Mouse (Mus musculus) neural tube, embryonic 11.5 days (tissue): ENCODE data around the gene Arl4a. TPM values are rescaled to one million over a fixed set of nuclear protein-coding genes. Genes with fewer than 3 reads are reported as not detected.

Experiments used
- ATAC-seq: fragments of 200-750 bp; cut with Nextera tagmentation; 2 replicates; pipeline ENCODE4 v1.8.0; 2017; ENCODE audit warnings: moderate number of reproducible peaks, mild to moderate bottlenecking, moderate TSS enrichment, moderate library complexity; ENCODE audit not compliant: insufficient read depth, low FRiP score, low TSS enrichment
- DNase-seq: peaks from one replicate; pipeline ENCODE4 v3.0.0-alpha.2; 2015; ENCODE audit warnings: low spot score
- H3K27ac ChIP-seq: fragments of 300-500 bp; sonication (generic); 2 replicates; pipeline ENCODE4 v1.5.1; 2014; ENCODE audit warnings: low read depth, mild to moderate bottlenecking, low read length
- H3K27me3 ChIP-seq: fragments of 300-500 bp; sonication (generic); 2 replicates; pipeline ENCODE4 v1.6.1; 2014; ENCODE audit warnings: mild to moderate bottlenecking, low read length, mixed read lengths; ENCODE audit not compliant: control insufficient read depth, insufficient read depth
- H3K36me3 ChIP-seq: fragments of 300-500 bp; sonication (generic); 2 replicates; pipeline ENCODE4 v1.6.1; 2014; ENCODE audit warnings: mild to moderate bottlenecking, low read length, moderate library complexity, mixed read lengths; ENCODE audit not compliant: control insufficient read depth, insufficient read depth
- H3K4me1 ChIP-seq: fragments of 300-500 bp; sonication (generic); 2 replicates; pipeline ENCODE4 v1.6.1; 2014; ENCODE audit warnings: low read length, mixed read lengths; ENCODE audit not compliant: control insufficient read depth, insufficient read depth
- H3K4me2 ChIP-seq: fragments of 300-500 bp; sonication (generic); 2 replicates; pipeline ENCODE4 v1.6.1; 2014; ENCODE audit warnings: low read depth, mild to moderate bottlenecking, moderate library complexity
- H3K4me3 ChIP-seq: fragments of 300-500 bp; sonication (generic); 2 replicates; pipeline ENCODE4 v1.5.1; 2014; ENCODE audit warnings: low read depth, low read length
- H3K9ac ChIP-seq: fragments of 300-500 bp; sonication (generic); 2 replicates; pipeline ENCODE4 v1.6.1; 2014; ENCODE audit warnings: mild to moderate bottlenecking, low read length
- H3K9me3 ChIP-seq: fragments of 300-500 bp; sonication (generic); 2 replicates; pipeline ENCODE4 v1.6.1; 2016; ENCODE audit warnings: low read length; ENCODE audit not compliant: control insufficient read depth
- WGBS: fragments of 180-500 bp; shearing (Covaris S2); extraction: QIAGEN DNeasy Blood & Tissue Kit; methylation state at CpG from one replicate; pipeline ENCODE4 v1.1.7; 2014; 5-methylcytosine and 5-hydroxymethylcytosine counted together
- polyA plus RNA-seq: library from polyadenylated mRNA; unstranded; fragments of >200 nt; fragmentation: Nextera tagmentation; extraction: Ambion mirVana; gene quantifications from 2 replicates; pipeline ENCODE4 v1.2.1, GENCODE M21; 2014

Arl4a gene
- polyA plus RNA-seq, 1 experiment from 2014 or later: 117 TPM

DNA sequence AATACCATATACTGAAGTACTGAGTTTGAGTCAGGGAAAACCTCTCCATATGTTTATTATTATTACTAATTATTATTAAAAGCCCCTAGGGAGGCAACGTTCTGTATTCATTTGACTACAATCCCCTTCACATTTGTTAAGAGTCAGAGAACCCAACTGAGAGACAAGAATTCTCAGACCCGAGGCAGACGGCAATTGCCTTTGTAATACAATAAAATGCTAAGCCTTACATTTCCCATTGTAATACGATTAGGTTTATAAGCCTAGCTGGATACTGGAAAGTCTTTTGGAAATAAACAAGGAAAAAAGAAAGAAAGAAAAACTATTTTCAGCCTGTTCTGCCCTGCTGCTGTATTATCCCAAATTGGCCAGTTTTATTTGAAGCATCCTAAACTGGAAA, 40.2 kb downstream of the Arl4a start:
- DNase-seq: no peak
- Histone ChIP-seq H3K9ac (no peak overlapping the region), H3K9me3 (no peaks in the 10 kb centered on the region), H3K4me2 (no peak overlapping the region), H3K4me3 (no peak overlapping the region), H3K4me1 (no peaks in the 10 kb centered on the region), H3K27ac (no peak overlapping the region), H3K36me3 (no peaks in the 10 kb centered on the region), H3K27me3 (no peaks in the 10 kb centered on the region)
- whole genome bisulfite sequencing: 24% methylated on average over 4 of the region's 4 CpGs
- ATAC-seq: no peak

DNA sequence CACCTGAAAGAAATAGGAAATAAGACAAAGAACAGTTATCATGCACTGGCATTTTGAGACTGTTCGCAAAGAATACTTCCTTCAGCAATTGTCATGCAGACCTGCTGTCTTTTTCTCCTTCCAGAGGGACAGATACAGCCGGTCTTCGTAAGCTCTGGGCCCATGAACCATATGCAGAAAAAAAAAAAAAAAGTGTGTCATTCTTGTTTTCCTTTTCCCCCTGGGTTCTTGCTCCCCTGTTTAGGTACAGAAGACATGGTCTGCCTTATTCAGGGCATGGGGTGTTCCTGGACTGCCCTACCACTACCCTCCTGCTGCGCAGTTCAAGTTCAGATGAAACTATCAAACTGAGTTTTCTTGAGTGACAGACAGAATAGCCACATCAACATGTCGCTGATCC, 41.8 kb downstream of the Arl4a start:
- H3K9ac ChIP-seq: no peak overlapping the region
- H3K4me2 ChIP-seq: no peak overlapping the region
- DNase-seq: no peak
- H3K27ac ChIP-seq: no peak overlapping the region
- H3K9me3 ChIP-seq: no peaks in the 10 kb centered on the region
- no peak overlapping the region for H3K4me3 ChIP-seq
- H3K36me3 ChIP-seq: no peaks in the 10 kb centered on the region
- no peak for ATAC-seq
- no peaks in the 10 kb centered on the region for H3K27me3 ChIP-seq
- no peaks in the 10 kb centered on the region for H3K4me1 ChIP-seq
- 85% methylated on average over 5 of the region's 5 CpGs for WGBS

DNA sequence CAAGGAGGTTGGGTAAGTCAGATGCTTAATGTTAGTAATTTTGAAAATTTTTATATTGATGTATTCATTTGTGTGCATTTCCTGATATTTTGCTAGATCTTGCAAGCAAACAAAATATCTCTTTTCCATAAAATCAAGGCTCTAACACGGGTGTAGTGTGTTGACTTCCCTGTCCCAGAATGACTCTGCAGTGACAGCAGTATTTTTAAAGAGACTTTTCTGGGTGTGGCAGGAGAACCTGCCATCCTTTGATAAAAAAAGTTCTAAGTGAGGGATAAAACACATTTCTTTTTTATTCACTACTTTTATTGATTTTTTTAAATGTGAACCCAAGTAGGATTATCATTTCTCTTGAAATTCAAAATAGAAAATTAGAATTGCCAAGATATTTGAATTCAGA, 42.2 kb downstream of the Arl4a start:
- 74% methylated on average over 1 of the region's 1 CpGs for WGBS
- Histone ChIP-seq H3K9me3 (no peaks in the 10 kb centered on the region), H3K27ac (no peak overlapping the region), H3K27me3 (no peaks in the 10 kb centered on the region), H3K4me1 (no peaks in the 10 kb centered on the region), H3K9ac (no peak overlapping the region), H3K4me2 (no peak overlapping the region), H3K36me3 (no peaks in the 10 kb centered on the region), H3K4me3 (no peak overlapping the region)
- ATAC-seq: no peak
- no peak for DNase-seq

DNA sequence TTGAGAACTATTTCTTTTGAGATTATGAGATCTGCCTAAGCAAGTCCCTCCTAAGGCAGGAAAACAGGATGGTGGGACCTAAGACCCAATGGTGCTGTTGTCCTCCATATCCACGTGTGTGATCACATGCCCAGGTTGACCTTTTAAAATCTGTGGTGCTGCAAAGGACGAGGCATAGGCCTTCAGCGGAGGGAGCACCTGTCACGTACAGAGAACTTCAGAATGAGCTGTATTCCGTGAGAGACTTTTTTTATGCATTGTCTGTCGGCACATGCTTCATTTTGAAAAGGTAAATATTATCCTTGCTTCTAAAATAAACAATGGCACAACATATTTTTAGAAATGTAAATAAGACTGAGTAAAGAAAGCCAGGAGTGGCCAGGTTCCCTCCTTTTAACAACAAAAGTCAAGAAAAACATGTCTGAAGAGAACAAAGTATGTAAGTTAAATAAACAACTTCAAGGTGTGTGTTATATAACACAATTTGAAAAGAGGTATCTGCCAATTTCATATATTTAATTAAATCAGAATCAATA, 45.0 kb downstream of the Arl4a start:
- 79% methylated on average over 6 of the region's 6 CpGs for WGBS
- H3K36me3 ChIP-seq: no peaks in the 10 kb centered on the region
- H3K9ac ChIP-seq: no peak overlapping the region
- no peaks in the 10 kb centered on the region for H3K4me1 ChIP-seq
- no peaks in the 10 kb centered on the region for H3K27me3 ChIP-seq
- ATAC-seq (no peak), DNase-seq (no peak)
- no peak overlapping the region for H3K4me2 ChIP-seq
- no peak overlapping the region for H3K4me3 ChIP-seq
- H3K9me3 ChIP-seq: no peaks in the 10 kb centered on the region
- no peak overlapping the region for H3K27ac ChIP-seq

- Histone ChIP-seq H3K27ac (peak overlapping the region; percentile 23; the same call in 1 of the 2 replicates), H3K4me2 (no peak overlapping the region), H3K4me1 (no peaks in the 10 kb centered on the region), H3K27me3 (no peaks in the 10 kb centered on the region), H3K36me3 (no peaks in the 10 kb centered on the region), H3K9ac (no peak overlapping the region), H3K9me3 (no peaks in the 10 kb centered on the region), H3K4me3 (no peak overlapping the region)
- DNase-seq (peak; percentile 64), ATAC-seq (peak; percentile 89)
- WGBS: 36% methylated on average over 4 of the region's 4 CpGs
These were observed 46.7 kb downstream of the Arl4a start for GRCm38 (mm10) chr12:39990830-39991780.

GRCm38 (mm10) chr12:39989136-39989535, 48.7 kb downstream of the Arl4a start:
- ATAC-seq: no peak
- Histone ChIP-seq H3K4me3 (no peak overlapping the region), H3K27ac (no peak overlapping the region), H3K27me3 (no peaks in the 10 kb centered on the region), H3K9me3 (no peaks in the 10 kb centered on the region), H3K4me2 (no peak overlapping the region), H3K4me1 (no peaks in the 10 kb centered on the region), H3K9ac (no peak overlapping the region), H3K36me3 (no peaks in the 10 kb centered on the region)
- DNase-seq: no peak
- 93% methylated on average over 4 of the region's 4 CpGs for WGBS

DNA sequence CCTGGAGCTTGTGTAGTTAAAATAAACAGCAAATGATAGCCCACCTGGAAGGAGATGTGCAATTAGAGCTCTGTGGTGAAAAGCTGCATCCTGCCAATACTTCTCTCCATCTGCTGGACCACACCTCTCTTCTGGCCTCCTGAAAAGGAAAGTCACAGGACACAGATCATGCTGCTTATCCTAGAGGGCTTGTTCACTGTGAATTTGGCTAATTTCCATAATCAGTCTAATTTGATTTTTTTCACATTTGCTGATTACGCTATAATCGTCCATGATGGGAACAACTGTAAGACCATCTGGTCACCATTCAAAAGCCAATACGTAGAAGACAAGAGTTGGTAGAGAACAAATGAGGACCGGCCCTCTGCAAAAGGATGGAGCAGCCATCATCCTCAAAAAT, 50.6 kb downstream of the Arl4a start:
- DNase-seq: no peak
- H3K9me3 ChIP-seq: no peaks in the 10 kb centered on the region
- no peak for ATAC-seq
- WGBS: 89% methylated on average over 4 of the region's 4 CpGs
- no peak overlapping the region for H3K9ac ChIP-seq
- H3K27me3 ChIP-seq: no peaks in the 10 kb centered on the region
- no peak overlapping the region for H3K4me2 ChIP-seq
- H3K36me3 ChIP-seq: no peaks in the 10 kb centered on the region
- no peaks in the 10 kb centered on the region for H3K4me1 ChIP-seq
- no peak overlapping the region for H3K4me3 ChIP-seq
- no peak overlapping the region for H3K27ac ChIP-seq

GRCm38 (mm10) chr12:39985639-39986038, 52.2 kb downstream of the Arl4a start:
- Histone ChIP-seq H3K9me3 (no peaks in the 10 kb centered on the region), H3K9ac (no peak overlapping the region), H3K4me2 (no peak overlapping the region), H3K4me3 (no peak overlapping the region), H3K4me1 (no peaks in the 10 kb centered on the region), H3K27me3 (no peaks in the 10 kb centered on the region), H3K36me3 (no peaks in the 10 kb centered on the region), H3K27ac (no peak overlapping the region)
- no peak for DNase-seq
- no peak for ATAC-seq
- WGBS: 93% methylated on average over 7 of the region's 7 CpGs

DNA sequence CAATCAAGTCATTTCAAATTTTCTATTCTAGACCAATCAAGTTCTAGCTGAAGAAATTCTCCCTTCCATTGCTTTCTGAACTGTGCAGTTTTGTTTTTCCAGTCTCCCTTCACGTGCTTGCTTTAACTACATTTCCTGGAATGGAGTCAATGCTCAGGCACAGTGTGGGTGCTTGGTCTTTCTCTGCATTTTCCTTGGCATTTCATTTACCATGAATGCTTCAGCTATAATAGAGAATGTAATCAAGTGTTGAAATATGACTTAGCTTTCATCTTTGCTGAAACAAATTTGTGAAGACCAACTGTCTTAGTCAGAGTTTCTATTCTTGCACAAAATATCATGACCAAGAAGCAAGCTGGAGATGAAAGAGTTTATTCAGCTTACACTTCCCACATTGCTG, 58.0 kb downstream of the Arl4a start:
- Histone ChIP-seq H3K9me3 (no peaks in the 10 kb centered on the region), H3K4me2 (no peak overlapping the region), H3K4me3 (no peak overlapping the region), H3K27ac (no peak overlapping the region), H3K36me3 (no peaks in the 10 kb centered on the region), H3K4me1 (peaks cover 12% of the 10 kb centered on the region), H3K9ac (no peak overlapping the region), H3K27me3 (no peaks in the 10 kb centered on the region)
- DNase-seq: no peak
- 96% methylated on average over 1 of the region's 1 CpGs for WGBS
- ATAC-seq: no peak
